Comparison of ENCODE assay signal across 11 mouse cellular contexts in genomic region chr4:8927276-8927906, GRCm38 (mm10).
DNase-seq lines count a peak whose midpoint lies in the region; ATAC-seq lines count a peak whose summit lies in the region.
"Had no signal": no experiment of that assay in that cellular context is flagged by ENCODE, and none has a peak within 500 bp of the region (broad histone marks: within the 10 kb centered on the region; RNA-seq: fewer than 3 reads in every experiment).

No protein-coding gene starts in this region.

- peak; percentile 79 for DNase-seq in CD4-positive helper T cell, adult 2 months (ENCODE audit: low read depth, low spot score)
- DNase-seq in adrenal gland, adult (ENCODE audit: inconsistent age in 2 of 2, low spot score in 1 of 2) = no peak
- no peak for DNase-seq in urinary bladder, postnatal 10 days (ENCODE audit: low spot score)
- no peak for DNase-seq in gastrocnemius, postnatal 14 days
- DNase-seq: cerebellum, adult 2 months; kidney, postnatal 36 days had no signal

- no peak overlapping the region for H3K4me3 ChIP-seq in hindbrain, embryonic 12.5 days
- H3K4me3 ChIP-seq in hindbrain, embryonic 13.5 days = no peak overlapping the region
- H3K4me3 ChIP-seq: neural tube, embryonic 13.5 days had no signal

- peaks cover 21% of the 10 kb centered on the region for H3K4me1 ChIP-seq in hindbrain, embryonic 12.5 days
- peaks cover 27% of the 10 kb centered on the region for H3K4me1 ChIP-seq in hindbrain, embryonic 13.5 days (replicated peaks)

- no peak overlapping the region for H3K9ac ChIP-seq in hindbrain, embryonic 12.5 days
- H3K9ac ChIP-seq in hindbrain, embryonic 13.5 days = no peak overlapping the region
- H3K9ac ChIP-seq: neural tube, embryonic 13.5 days had no signal

- 0 out of 2 replicates have a peak, but pooled peaks have one; percentile 18 for ATAC-seq in hindbrain, embryonic 12.5 days (ENCODE audit: low FRiP score)
- ATAC-seq in hindbrain, embryonic 13.5 days (ENCODE audit: low FRiP score) = no peak
- ATAC-seq in granulocyte monocyte progenitor cell, adult 5-6 weeks (replicated peaks; ENCODE audit: poor library complexity, severe bottlenecking) = peak; percentile 95
- ATAC-seq in neutrophil, adult 5-6 weeks (ENCODE audit: extremely low read depth, insufficient number of reproducible peaks, low FRiP score, poor library complexity, severe bottlenecking) = peak; percentile 71; the same call in 1 of the 2 replicates

- intact Hi-C loops in gastrocnemius, postnatal 14 days (cut with DNase I; ENCODE audit: low total_unique reads) = no loop called here

- H3K36me3 ChIP-seq in hindbrain, embryonic 12.5 days = no peaks in the 10 kb centered on the region
- H3K36me3 ChIP-seq in hindbrain, embryonic 13.5 days = no peaks in the 10 kb centered on the region
- H3K36me3 ChIP-seq: neural tube, embryonic 13.5 days had no signal

- no peak overlapping the region for H3K4me2 ChIP-seq in hindbrain, embryonic 12.5 days (replicated peaks)
- H3K4me2 ChIP-seq in hindbrain, embryonic 13.5 days = no peak overlapping the region
- H3K4me2 ChIP-seq: neural tube, embryonic 13.5 days had no signal

- no peak overlapping the region for H3K27ac ChIP-seq in hindbrain, embryonic 12.5 days
- no peak overlapping the region for H3K27ac ChIP-seq in hindbrain, embryonic 13.5 days
- H3K27ac ChIP-seq: neural tube, embryonic 13.5 days had no signal

- WGBS in hindbrain, embryonic 12.5 days = 37% methylated on average over 8 of the region's 8 CpGs
- WGBS in hindbrain, embryonic 13.5 days = 35% methylated on average over 8 of the region's 8 CpGs

- no peaks in the 10 kb centered on the region for H3K9me3 ChIP-seq in hindbrain, embryonic 12.5 days (replicated peaks)
- H3K9me3 ChIP-seq in hindbrain, embryonic 13.5 days = 0 out of 2 replicates have a peak, but pooled peaks cover 2% of the 10 kb centered on the region
- H3K9me3 ChIP-seq: neural tube, embryonic 13.5 days had no signal

- H3K27me3 ChIP-seq in hindbrain, embryonic 12.5 days = no peaks in the 10 kb centered on the region
- no peaks in the 10 kb centered on the region for H3K27me3 ChIP-seq in hindbrain, embryonic 13.5 days
- H3K27me3 ChIP-seq: neural tube, embryonic 13.5 days had no signal
